Mouse (Mus musculus) mature B cell (primary cell): ENCODE measurements around the gene Sipa1l2.

ENCODE experiments used
- in situ Hi-C: fragments of 300-500 bp; cut with MboI; formaldehyde crosslinking; loops from 2 replicates; pipeline ENCODE4 v1.14.3; 2019

The Sipa1l2 gene

DNA sequence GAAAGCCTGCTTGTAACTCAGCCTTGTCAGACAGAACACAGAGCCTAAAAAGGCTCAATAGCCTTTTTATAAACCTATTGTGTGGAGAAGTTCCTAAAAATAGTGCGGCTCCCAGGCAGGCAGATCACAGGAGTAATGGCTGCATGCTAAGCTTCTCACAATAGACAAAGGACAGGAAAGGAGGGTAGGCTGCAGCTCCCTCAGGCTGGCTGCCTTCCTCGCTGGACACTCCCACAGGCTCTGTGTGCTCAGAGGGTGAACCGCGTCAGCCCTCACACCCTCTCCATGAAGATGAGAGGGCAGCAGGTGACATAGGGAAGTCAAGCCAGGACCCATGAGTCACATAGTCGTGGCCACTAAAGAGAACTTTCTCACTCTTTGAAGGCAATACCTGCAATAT lies 55.7 kb downstream of the Sipa1l2 start:
- in situ Hi-C loops: no loop called here

DNA sequence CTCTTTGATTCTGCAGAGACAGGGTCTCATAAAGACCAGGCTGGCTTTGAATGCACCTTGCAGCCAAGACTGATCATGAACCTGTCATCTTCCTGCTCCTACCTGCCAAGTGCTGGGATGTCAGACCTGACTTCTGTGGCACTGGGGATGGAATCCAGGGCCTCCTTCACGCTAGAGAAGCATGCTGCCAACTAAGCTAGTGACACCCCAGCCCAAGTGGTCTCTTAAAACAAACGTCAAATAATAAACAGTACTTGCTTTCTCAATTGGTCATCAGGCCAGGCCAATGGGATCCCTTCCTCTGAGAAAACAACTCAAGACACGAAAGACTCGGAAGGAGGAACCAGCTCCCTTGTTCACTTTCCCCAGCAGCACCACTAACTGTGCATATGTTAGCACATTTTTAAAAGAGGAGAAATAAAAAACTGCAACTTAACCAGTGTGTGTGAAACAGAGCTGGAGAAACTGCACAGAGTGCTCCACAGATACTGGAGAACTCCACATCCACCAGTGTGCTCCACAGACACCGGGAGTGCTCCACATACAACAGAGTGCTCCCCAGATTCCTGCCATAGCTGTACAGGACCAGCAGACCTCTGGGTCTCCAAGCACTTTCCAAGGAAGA lies 56.3 kb downstream of the Sipa1l2 start:
- in situ Hi-C loops: no loop called here

DNA sequence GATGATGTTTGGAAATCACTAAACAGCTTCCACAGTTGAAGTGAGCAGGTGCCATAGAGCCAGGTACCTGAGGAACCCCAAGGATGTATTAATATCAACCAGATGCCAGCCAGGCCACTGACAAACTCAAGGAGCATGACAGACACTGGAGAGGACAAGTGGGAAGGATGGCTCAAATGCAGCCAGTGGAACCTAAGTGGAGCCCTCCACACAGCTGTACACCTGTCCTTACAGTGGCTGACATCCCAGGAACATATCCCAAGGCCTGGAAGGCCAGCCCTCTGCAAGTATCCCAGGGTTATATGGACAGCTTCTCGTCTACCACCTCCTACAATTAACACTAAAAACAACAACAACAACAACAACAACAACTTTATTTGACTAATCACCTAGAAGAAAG lies 57.0 kb downstream of the Sipa1l2 start:
- in situ Hi-C loops: no loop called here

DNA sequence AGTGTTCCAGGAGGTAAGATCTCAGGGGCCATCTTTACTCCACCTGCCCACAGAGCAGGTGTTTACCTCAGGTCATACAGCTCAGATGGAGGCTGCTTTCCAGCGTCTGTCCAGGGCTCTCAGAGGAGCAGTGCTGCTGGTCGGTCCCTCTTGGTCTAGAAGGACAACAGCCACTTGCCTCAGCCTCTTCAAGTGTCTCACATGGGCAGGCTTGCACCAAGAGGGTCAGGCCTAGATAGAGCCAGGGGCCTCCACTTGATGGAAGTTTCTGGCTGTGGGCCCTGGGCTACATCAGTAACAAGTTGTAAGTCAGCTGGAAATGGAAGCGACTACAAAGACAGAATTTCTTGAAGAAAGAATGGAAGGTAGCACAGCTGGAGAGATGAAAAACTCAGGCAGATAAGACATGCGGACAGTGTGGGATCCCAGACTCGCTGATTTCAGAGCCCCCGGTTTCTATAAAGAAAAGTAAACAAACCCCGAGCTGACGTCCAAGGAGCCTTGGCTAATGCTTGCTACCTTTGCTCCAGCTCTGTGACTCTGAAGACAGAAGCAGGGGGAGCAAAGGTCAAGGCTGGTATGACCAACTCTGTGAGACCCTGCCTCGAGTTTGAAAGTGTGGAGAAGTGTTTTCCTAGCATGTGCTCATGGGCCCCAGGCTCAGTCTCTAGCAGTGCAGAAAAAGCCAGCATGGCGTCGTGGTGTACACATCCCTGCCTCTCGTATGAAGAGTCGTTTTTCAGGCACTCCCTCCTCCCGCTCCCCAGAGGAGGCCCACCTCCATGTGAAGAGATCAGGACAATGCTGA lies 58.5 kb downstream of the Sipa1l2 start:
- in situ Hi-C loops: no loop called here

DNA sequence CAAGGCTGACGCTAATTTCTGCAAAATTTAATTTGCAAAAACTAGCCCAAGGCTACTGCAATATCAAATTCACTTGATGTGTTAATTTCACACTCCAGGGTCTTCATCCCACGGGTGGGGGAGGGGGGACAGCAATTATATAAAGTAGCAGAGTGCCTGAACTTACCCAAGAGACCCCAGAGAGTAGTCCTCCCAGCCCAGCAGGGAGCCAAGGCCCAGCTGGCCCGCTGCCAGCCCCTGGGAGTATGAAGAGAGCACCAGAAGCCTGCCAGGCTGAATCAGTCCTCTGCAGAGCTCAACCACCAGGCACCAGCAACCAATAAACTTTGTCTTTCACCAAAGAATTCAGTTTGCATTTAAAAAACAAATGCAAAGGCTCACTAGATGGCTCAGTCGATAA lies 59.8 kb downstream of the Sipa1l2 start:
- in situ Hi-C loops: no loop called here

DNA sequence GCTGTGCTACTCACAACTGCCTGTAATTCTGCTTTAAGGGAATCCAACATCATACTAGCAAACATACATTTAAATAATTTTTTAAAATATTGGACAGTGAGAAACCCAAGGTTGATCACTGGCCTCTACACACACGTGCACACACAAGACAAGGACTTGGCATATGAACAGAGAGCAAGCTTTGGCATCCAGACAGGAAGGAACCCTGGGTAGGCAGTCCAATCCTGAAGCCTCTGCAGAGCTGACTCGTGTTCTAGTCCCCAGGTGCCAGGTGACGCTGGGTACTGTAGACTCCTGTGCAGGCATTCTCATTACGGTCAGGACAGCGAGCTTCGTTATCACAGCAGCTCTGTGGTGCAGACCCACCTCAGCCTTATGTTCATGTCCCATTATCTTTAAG lies 60.4 kb downstream of the Sipa1l2 start:
- in situ Hi-C loops: no loop called here

DNA sequence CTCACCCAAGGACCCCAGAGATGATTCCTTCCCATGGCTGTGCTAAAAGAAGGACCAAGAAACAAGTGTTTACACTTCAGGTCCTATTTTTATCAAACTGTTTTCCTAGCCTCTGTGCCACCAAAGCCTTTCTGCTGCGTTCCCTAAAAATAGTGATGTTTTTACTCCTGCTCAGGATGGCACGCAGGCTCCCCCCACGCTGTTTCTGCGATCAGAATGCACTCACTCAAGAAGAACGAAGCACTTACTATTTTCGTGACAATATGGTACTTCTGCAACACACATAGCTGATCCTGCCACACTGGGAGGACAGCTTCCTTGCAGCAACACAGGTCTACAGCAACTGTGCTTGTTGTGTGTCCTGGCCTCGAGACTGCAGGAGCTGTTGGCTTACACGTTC lies 62.3 kb downstream of the Sipa1l2 start:
- in situ Hi-C loops: no loop called here

DNA sequence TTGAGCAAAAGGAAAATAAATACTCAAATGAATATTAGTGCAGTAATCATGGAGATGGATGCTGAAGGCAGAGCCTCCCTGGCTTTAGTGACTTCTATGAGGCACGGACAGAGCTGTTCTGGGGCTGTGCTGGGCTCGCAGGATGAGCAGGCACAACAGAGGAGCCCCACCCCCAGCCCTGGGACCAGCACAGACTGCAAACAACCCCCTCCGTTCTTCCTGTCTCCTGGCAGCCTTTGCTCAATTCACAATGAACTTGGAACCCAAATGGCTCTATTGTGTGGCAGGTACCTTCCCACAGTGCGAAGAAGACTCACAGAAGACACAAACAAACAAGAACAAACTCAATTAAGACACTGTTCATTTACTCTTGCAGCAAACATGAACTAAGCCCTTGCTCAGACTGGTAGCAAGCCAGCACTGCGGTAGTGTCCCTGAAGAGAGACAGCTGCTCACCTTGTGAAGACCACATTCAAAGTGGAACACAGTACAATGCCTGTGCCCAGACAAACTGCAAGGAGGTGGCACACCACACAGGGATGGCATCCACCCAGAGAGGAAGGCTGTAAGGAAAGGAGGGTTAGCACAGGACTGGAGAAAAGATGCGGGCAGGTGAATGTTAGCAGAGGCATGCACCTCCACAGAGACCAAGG lies 64.9 kb downstream of the Sipa1l2 start:
- in situ Hi-C loops: no loop called here

DNA sequence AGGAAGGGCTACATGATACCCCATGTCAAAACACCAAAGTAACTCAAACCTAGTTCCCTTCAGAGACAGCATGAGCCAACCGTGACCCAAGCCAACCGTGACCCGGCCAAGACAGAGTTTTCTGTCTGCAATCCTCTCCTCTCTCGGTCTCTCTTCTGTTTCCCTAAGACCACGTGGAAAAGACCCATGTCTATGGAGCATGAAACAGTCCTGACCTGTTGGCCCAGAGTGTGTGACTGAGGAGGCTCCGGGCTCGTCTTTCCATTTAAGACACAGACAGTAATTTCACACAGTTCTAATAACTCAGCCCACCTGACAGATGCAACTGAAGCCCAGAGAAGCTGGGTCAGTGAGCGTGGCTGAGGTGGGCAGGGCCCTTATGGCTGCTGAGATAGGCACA lies 65.8 kb downstream of the Sipa1l2 start:
- in situ Hi-C loops: no loop called here

DNA sequence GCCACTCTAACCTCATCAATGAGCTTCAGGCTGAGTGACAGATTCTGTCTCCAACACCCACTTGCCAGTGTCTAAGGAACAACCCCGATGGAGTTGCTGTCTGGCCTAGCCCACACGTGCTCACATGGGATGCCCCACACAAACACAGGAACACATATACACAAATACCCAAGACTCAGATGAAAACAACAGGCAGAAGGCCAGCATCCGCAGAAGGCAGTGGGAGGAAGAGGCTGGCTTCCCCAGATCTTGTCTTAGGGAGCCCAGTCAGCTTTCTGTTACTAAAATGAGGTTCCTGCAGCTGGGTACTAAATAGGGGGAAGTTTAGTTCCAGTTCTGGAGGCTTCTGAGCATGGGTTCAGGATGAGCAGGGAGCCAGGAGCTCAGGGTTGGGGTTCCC lies 66.8 kb downstream of the Sipa1l2 start:
- in situ Hi-C loops: no loop called here

DNA sequence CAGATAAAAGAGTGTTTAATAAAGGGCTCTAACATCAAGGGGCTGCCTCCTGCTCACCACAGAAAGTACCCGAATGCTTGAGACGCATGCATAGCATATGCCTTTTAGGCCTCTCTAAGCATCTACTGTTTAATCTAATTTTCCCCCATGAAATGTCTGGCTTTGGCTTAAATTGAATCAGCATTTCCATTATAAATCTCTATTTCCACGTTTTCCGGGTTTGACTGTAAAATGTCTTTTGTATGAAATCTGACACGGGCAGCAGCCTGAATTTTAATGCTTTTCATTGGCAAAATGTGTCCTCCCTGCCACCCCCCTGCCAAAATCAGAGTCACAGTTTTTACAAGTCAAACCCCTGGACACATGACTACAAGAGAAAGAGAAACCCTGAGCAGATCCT lies 69.6 kb downstream of the Sipa1l2 start:
- in situ Hi-C loops: no loop called here

DNA sequence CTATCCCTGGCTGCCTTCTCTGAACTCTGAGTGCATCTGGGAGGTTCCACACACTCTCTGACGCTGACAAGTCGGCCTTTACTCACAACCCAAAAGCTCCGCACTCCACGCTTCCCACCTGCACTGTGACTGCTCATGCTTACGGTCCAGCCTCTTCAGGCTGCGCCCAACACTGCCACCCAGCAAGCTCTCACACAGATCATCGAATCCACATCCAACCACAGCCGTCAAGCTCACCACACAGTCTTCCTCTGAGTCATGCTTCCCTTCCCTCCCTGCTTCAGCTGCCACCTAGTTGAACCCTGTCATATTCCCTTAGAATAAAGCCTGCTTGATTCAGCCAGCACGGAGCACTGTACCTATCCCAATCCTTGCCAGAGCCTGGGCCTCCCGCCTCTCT lies 71.1 kb downstream of the Sipa1l2 start:
- in situ Hi-C loops: no loop called here

DNA sequence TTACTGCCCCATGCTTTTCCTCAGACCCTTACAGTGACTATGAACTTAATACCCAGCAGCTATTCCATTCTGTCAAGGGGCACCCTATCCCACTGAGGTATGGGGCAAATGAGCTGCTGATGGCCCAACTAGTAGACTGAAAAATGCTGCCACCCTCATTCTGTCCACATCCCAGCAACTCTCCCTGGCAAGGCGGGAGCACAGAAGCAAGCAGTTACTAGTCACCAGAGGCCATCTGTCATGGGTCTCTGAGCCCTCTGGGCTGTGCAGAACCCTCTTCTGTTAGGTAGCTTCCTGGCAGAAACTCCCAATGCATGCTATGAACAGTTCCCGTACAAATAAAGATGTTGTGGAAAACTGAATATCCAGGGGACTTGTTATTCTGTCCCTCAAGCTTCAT lies 74.1 kb downstream of the Sipa1l2 start:
- in situ Hi-C loops: no loop called here

DNA sequence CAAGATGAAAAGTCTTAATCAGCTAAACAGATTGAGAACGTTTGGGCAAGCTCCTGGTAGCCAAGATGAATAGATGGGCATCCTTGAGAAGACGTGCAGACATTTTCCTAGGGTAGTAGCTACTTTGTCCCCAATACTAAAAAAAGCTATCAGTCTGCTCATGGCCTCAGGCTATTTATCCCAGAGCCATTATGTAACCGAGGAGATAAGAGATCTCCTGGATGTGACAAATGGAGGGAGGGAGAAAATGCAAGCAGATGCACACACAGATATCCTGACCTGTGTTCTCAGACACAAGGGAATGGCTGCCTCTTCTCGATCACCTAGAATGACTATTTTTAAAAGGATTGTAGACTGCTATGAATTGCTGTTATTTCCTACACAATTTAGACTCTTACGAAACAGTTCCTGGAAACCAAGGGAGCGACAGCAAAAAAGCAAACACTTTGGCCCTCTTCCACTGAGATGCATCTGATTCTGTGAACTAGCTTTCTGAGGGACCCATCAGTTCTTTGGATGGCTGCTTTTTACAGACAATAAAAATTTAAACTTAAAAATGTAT lies 76.3 kb downstream of the Sipa1l2 start:
- in situ Hi-C loops: no loop called here

DNA sequence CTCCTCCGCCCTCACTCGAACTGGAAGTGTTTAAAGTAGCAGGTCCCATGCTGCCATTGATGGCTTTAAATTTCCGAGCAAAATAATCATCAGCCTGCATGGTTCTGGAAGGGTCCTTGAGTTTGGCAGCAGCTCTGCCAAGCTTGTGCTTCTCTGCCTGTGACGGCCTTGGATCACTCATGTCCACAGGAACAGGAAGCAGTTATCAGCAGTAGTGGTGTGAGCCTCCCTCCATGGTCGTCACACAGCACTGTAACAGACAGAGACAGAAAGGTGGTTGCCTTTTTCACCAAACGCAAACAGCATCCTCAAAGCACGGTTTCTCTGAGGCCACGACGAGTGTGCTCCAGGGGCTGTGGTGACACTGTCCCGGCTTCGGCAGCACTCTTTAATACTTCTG lies 77.2 kb downstream of the Sipa1l2 start:
- in situ Hi-C loops: no loop called here

DNA sequence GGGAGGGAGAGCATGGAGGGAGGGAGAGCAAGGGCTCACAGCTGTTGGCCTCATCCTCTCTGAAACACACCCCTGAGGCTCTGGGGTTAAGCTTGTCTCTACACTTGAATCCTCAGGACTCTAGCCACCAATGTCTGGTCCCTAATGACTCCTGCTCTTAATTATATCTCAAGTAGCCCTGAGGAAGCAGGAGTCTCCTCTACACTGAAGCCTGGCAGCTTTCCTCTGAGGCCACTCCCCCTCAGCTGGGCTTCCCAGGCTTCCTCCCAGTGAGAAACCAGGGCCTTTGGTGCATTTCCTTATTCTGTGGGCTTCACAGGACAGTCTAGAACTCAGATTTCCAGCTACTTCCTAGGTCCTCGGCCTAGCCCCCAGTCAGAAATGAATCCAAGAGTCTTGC lies 80.9 kb downstream of the Sipa1l2 start:
- in situ Hi-C loops: no loop called here

DNA sequence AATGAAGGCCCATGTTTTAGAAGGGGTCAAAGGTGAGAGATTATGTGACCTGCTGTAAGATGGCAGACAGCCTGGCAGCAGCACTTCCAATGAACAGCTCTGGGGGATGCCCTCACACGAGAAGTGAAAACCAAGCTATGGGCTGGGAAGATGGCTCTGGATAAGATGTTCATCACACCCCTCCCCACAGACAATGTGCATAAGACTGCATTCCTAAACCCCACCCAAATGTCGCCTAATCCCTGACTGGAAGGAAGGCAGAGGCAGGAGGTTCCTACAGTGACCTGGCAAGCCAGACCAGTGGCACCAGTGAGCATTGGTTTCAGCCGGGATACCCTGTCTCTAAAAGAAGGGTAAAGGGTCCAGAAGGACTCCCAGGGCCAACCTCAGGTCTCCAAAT lies 83.9 kb downstream of the Sipa1l2 start:
- in situ Hi-C loops: no loop called here

DNA sequence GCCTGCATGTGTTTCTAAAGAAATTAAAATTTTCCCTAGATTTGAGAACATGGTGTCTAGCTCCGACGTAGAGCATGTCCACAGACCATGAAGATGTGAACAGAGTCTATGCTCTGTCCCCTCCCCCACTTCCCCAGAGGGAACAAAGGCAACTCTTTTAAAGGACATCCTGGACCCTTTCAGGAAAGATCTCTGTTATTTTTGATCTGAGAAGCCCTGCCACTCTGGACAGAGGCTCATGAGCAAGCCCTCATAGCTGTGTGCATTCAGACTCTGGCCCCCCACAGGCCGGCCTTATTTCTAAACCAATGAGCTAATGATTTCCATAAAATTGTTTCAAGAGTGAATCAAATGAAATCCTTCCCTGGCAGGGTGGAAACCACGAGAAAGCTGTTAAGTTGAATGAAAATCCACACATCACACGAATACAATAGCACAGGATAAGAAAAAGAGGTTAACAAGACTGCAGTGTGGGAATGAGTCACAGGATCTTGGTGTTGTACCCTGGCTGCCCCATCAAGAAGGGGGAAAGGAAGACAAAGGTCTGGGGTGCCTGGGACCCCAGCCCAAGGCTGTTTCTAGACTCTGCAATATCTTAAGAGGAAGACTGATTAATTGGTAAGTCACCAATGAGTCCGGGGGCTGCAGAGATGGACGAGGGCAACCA lies 84.9 kb downstream of the Sipa1l2 start:
- in situ Hi-C loops: no loop called here

DNA sequence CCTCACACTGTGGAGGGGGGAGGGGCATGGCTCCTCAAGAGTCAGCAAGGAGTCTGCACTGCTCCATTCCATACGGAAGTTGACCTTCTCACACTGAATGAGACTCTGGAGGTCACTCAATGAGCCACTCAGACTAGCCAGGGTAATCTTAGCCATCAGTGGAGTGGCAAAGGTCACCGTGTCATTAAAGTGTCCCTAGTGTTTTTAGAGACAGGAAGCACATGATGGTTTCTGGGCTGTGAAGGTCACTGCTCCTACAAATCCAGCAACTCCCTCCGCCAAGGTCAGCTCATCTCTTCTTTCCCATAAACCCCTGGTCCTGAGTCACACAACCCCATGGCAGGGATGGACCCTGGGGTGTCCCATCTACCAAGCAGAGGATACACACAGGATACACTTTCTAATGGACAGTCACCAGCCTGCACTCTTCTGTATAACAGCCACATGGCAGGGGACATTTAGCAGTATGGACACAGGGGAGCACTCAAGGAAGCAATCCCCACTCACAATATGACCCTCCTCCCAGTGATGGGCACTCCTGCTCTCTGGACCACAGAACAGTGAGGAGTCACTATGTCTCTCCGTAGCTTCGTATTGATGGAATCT lies 87.0 kb downstream of the Sipa1l2 start:
- in situ Hi-C loops: no loop called here

DNA sequence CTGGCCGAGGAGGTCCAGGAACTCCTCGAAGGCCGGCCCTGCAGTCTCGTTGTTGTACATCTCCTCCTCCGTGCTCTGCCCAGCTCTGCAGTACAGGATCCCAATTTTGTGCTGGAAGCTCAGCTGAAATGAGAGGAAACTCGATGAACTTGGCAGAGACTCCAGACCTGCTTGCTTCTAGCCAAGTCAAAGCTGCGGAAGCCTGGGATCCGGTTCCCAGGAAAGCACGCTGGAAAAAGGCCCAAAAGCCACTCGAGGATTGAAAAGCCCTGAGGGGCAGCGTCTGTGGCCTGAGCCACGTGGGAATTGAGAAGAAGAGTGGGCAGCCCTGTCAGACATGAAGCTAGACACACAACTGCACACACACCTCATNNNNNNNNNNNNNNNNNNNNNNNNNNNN lies 94.7 kb downstream of the Sipa1l2 start:
- in situ Hi-C loops: no loop called here

DNA sequence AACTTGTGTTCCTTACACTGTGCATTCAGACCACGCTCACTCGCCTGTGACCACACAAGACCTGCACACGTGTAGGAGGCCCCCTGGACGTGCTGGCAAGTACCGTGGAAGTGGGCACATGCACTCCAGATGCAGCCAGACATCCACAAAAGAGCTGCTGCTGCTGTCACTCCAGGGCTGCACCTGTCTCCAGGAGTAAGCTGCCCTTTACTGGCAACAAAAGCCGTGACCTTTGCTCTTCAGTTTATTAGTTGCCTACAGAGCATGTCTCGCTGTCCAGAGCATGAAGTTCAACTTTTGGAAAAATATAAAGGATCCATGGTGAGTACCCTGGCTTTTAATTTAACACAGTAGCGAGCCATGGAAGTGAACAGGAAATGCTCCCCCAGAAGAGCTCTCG lies 98.2 kb downstream of the Sipa1l2 start:
- in situ Hi-C loops: no loop called here
